In the genomic region with DNA sequence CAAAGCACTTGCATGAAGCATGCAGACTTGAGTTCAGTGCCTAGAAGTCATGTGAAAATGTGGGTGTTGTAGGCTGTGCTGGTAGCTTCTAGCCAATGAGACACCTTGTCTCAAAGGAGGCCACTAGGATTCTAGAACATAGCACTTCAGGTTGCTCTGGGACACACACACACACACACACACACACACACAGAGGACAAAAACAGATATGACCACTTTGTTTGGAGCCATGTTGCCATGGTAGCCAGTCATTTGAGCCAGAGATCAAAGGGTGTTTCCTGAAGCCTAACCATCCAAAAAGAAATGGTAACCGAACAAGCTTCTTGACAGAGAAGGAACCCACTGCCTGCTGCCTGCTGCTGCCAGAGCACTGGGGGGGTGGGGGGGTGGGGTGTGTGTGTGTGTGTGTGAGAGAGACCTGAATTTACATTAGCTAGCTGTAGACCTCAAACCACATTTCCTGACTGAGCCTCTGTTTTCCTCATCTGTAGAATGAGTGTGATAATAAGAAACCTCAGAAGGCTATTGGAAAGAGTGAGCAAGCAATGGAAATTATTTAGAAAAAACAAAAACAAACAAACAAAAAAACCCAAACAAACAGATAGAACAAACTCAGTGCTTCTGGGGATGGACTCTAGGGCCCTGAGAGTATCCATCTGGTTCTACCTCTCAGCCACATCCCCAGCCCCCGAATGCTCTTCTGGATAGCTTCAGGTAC, we compare ENCODE assay signal across 19 mouse cellular contexts. TPM values are rescaled to one million over a fixed set of nuclear protein-coding genes. Genes with fewer than 3 reads are reported as not detected.
DNase-seq lines count a peak whose midpoint lies in the region; ATAC-seq and TF ChIP-seq lines count a peak whose summit lies in the region.
"Had no signal": no experiment of that assay in that cellular context is flagged by ENCODE, and none has a peak within 500 bp of the region (broad histone marks: within the 10 kb centered on the region; RNA-seq: fewer than 3 reads in every experiment).

No protein-coding gene starts in this region.

- peak; percentile 9 for DNase-seq in kidney, postnatal 14 days
- DNase-seq in kidney, adult 9 months: no peak
- peak; percentile 28 for DNase-seq in embryonic facial prominence, embryonic 10.5 days (ENCODE audit: low spot score)
- DNase-seq in layer of hippocampus, postnatal 14 days (ENCODE audit: low spot score in 2 of 2): no peak
- DNase-seq in neural tube, embryonic 10.5 days (ENCODE audit: extremely low spot score, low spot score): no peak
- DNase-seq: cerebellum, adult 11-12 months; kidney, adult 8-10 months; lung, postnatal 4 days had no signal

- no peaks in the 10 kb centered on the region for H3K9me3 ChIP-seq in embryonic facial prominence, embryonic 10.5 days
- H3K9me3 ChIP-seq: embryonic facial prominence, embryonic 12.5 days; heart, embryonic 15.5 days; hindbrain, embryonic 13.5 days; limb, embryonic 12.5 days; liver, embryonic 15.5 days; midbrain, embryonic 12.5 days had no signal

- H3K36me3 ChIP-seq in embryonic facial prominence, embryonic 10.5 days (replicated peaks): no peaks in the 10 kb centered on the region
- H3K36me3 ChIP-seq in small intestine, adult 2 months (ENCODE audit: control insufficient read depth, insufficient read depth, low read length): no peaks in the 10 kb centered on the region
- H3K36me3 ChIP-seq: embryonic facial prominence, embryonic 12.5 days; heart, embryonic 15.5 days; hindbrain, embryonic 13.5 days; limb, embryonic 12.5 days; liver, embryonic 15.5 days; midbrain, embryonic 12.5 days had no signal

- ATAC-seq in CD4-positive, CD25-positive, alpha-beta regulatory T cell, adult 4 months: peak; percentile 21

- peaks cover 56% of the 10 kb centered on the region for H3K4me1 ChIP-seq in embryonic facial prominence, embryonic 10.5 days
- peaks cover 9% of the 10 kb centered on the region; the same call in 1 of the 2 replicates for H3K4me1 ChIP-seq in small intestine, adult 2 months (ENCODE audit: control insufficient read depth, insufficient read depth, insufficient read length, low read length)

- no peak for TF ChIP-seq POLR2A in small intestine, adult 2 months (IDR thresholded peaks at IDR 0.05; ENCODE audit: low read depth, low read length)

- H3K27me3 ChIP-seq in embryonic facial prominence, embryonic 10.5 days (replicated peaks; ENCODE audit: low read depth, poor library complexity, severe bottlenecking): peaks cover 38% of the 10 kb centered on the region
- no peaks in the 10 kb centered on the region for H3K27me3 ChIP-seq in small intestine, adult 2 months (ENCODE audit: control insufficient read depth, insufficient read depth, low read length)

- H3K4me3 ChIP-seq in embryonic facial prominence, embryonic 10.5 days: no peak overlapping the region
- H3K4me3 ChIP-seq in small intestine, adult 2 months (ENCODE audit: low read depth, low read length): no peak overlapping the region
- H3K4me3 ChIP-seq: embryonic facial prominence, embryonic 12.5 days; heart, embryonic 15.5 days; hindbrain, embryonic 13.5 days; limb, embryonic 12.5 days; liver, embryonic 15.5 days; midbrain, embryonic 12.5 days; myocyte had no signal

- TF ChIP-seq CTCF in small intestine, adult 2 months (IDR thresholded peaks at IDR 0.05; ENCODE audit: extremely low read depth, insufficient read length, insufficient replicate concordance, low read depth, low read length): no peak

- 65% methylated on average over 2 of the region's 2 CpGs for WGBS in embryonic facial prominence, embryonic 10.5 days
- 46% methylated on average over 2 of the region's 2 CpGs for WGBS in small intestine, adult 2 months

- H3K27ac ChIP-seq in embryonic facial prominence, embryonic 10.5 days (replicated peaks): no peak overlapping the region
- peak overlapping the region; percentile 72 for H3K27ac ChIP-seq in small intestine, adult 2 months (ENCODE audit: insufficient read depth, low read depth, low read length)
- H3K27ac ChIP-seq: embryonic facial prominence, embryonic 12.5 days; heart, embryonic 15.5 days; hindbrain, embryonic 13.5 days; limb, embryonic 12.5 days; liver, embryonic 15.5 days; midbrain, embryonic 12.5 days had no signal

RNA-seq across cellular contexts. Expression of a gene that starts 2.6 kb away (rescaled TPM):
- 10 to 100 TPM; 58.0 to 61.9 TPM for polyA plus RNA-seq in CD4-positive, CD25-positive, alpha-beta regulatory T cell, adult 4 months (2017; shearing (Covaris generic))
- 34.0 and 35.9 TPM in 2 replicates for polyA plus RNA-seq in embryonic facial prominence, embryonic 10.5 days (2016; fragmentation: Nextera tagmentation; extraction: Ambion mirVana)
- 29.8 and 35.4 TPM in 2 replicates for polyA plus RNA-seq in small intestine, adult 2 months (2012; rRNA removed)
- 10 to 100 TPM; 41.1 to 43.0 TPM for total RNA-seq in layer of hippocampus, postnatal 14 days (2021)

RNA-seq across cellular contexts. Expression of a gene that starts 18.3 kb away (rescaled TPM):
- polyA plus RNA-seq in CD4-positive, CD25-positive, alpha-beta regulatory T cell, adult 4 months (2017; shearing (Covaris generic)): not detected
- 0.20 and 0.80 TPM in 2 replicates for polyA plus RNA-seq in embryonic facial prominence, embryonic 10.5 days (2016; fragmentation: Nextera tagmentation; extraction: Ambion mirVana)
- 0.33 and 0.34 TPM in 2 replicates for polyA plus RNA-seq in small intestine, adult 2 months (2012; rRNA removed)
- total RNA-seq in layer of hippocampus, postnatal 14 days (2021): 10 to 100 TPM; 16.1 to 17.5 TPM
- total RNA-seq: ES-E14; granulocyte monocyte progenitor cell, adult 5-6 weeks had no signal

RNA-seq across cellular contexts. Expression of a gene that starts 21.6 kb away (rescaled TPM):
- 1 to 10 TPM in 1 of 2 experiments, not detected in 1; 1.3 TPM for polyA plus RNA-seq in CD4-positive, CD25-positive, alpha-beta regulatory T cell, adult 4 months (2017; shearing (Covaris generic))
- 0.35 and 0.69 TPM in 2 replicates for polyA plus RNA-seq in embryonic facial prominence, embryonic 10.5 days (2016; fragmentation: Nextera tagmentation; extraction: Ambion mirVana)
- 1.5 and 2.2 TPM in 2 replicates for polyA plus RNA-seq in small intestine, adult 2 months (2012; rRNA removed)
- 1 to 10 TPM; 1.1 to 1.8 TPM for total RNA-seq in layer of hippocampus, postnatal 14 days (2021)
- total RNA-seq: granulocyte monocyte progenitor cell, adult 5-6 weeks had no signal

RNA-seq across cellular contexts. Expression of a gene that starts 52.3 kb away (rescaled TPM):
- polyA plus RNA-seq in CD4-positive, CD25-positive, alpha-beta regulatory T cell, adult 4 months (2017; shearing (Covaris generic)): 10 to 100 TPM; 17.0 to 37.0 TPM
- polyA plus RNA-seq in embryonic facial prominence, embryonic 10.5 days (2016; fragmentation: Nextera tagmentation; extraction: Ambion mirVana): 41.3 and 42.5 TPM in 2 replicates
- polyA plus RNA-seq in small intestine, adult 2 months (2012; rRNA removed): 18.3 and 40.0 TPM in 2 replicates
- total RNA-seq in layer of hippocampus, postnatal 14 days (2021): 10 to 100 TPM; 34.9 to 36.8 TPM

Comparison
In these comparisons a context has a peak if more than half of its experiments do, and no peak if none do; other contexts are left out.
1. DNase-seq: peak in kidney, postnatal 14 days (single experiment) and embryonic facial prominence, embryonic 10.5 days (single experiment); none in kidney, adult 9 months (single experiment), layer of hippocampus, postnatal 14 days (0 of 2) and neural tube, embryonic 10.5 days (single experiment).